Mouse (Mus musculus): ENCODE measurements at regions not wholly inside any gene's neighbourhood (a gene's known extent, or its start where the extent isn't known, plus 50 kb on each side); places are given as distances from the start of the nearest gene placed in this dataset.

GRCm38 (mm10) chr9:52850552-52850951, 171.0 kb upstream of the AI593442 start:
- TF ChIP-seq POLR2A (IDR thresholded peaks at IDR 0.05; ENCODE audit: extremely low read depth, insufficient read depth, low read length) (no peak), CTCF (IDR thresholded peaks at IDR 0.05; ENCODE audit: low read depth, low read length) (no peak)

All from liver, adult 2 months (tissue).